Mouse (Mus musculus) forebrain, postnatal 0 days (tissue): ENCODE data around the gene Adnp. TPM values are rescaled to one million over a fixed set of nuclear protein-coding genes. Genes with fewer than 3 reads are reported as not detected.

Source experiments
- ATAC-seq: fragments of 200-750 bp; cut with Nextera tagmentation; 2 replicates; pipeline ENCODE4 v1.8.0; 2017; ENCODE audit warnings: mild to moderate bottlenecking, moderate library complexity
- DNase-seq: peaks from one replicate; pipeline ENCODE4 v3.0.0-alpha.2; 2015
- H3K27ac ChIP-seq: fragments of 300-500 bp; sonication (generic); 2 replicates; pipeline ENCODE4 v1.5.1; 2014; ENCODE audit warnings: low read depth, mild to moderate bottlenecking, antibody characterized with exemption, low read length, moderate library complexity, mixed read lengths
- H3K27me3 ChIP-seq: fragments of 300-500 bp; sonication (generic); 2 replicates; pipeline ENCODE4 v1.6.1; 2014; ENCODE audit warnings: mild to moderate bottlenecking, low read length, mixed read lengths; ENCODE audit not compliant: insufficient read depth
- H3K36me3 ChIP-seq: fragments of 300-500 bp; sonication (generic); 2 replicates; pipeline ENCODE4 v1.6.1; 2014; ENCODE audit warnings: mild to moderate bottlenecking, moderate library complexity; ENCODE audit not compliant: insufficient read depth
- H3K4me1 ChIP-seq: fragments of 300-500 bp; sonication (generic); 2 replicates; pipeline ENCODE4 v1.6.1; 2014; ENCODE audit warnings: antibody characterized with exemption; ENCODE audit not compliant: insufficient read depth
- H3K4me2 ChIP-seq: fragments of 300-500 bp; sonication (generic); 2 replicates; pipeline ENCODE4 v1.6.1; 2014; ENCODE audit warnings: low read depth, mild to moderate bottlenecking, moderate library complexity
- H3K4me3 ChIP-seq: fragments of 300-500 bp; sonication (generic); 2 replicates; pipeline ENCODE4 v1.5.1; 2014; ENCODE audit warnings: low read depth, low read length, mixed read lengths
- H3K9ac ChIP-seq: fragments of 300-500 bp; sonication (generic); 2 replicates; pipeline ENCODE4 v1.6.1; 2014; ENCODE audit warnings: mild to moderate bottlenecking
- H3K9me3 ChIP-seq: fragments of 300-500 bp; sonication (generic); 2 replicates; pipeline ENCODE4 v1.6.1; 2016; ENCODE audit warnings: low read length
- CTCF ChIP-seq: sonication (generic); IDR thresholded peaks from 2 replicates; pipeline ENCODE4 v1.5.1; 2016; ENCODE audit warnings: antibody characterized with exemption, control low read depth, low read depth
- WGBS: fragments of 180-500 bp; shearing (Covaris S2); extraction: QIAGEN DNeasy Blood & Tissue Kit; methylation state at CpG from one replicate; pipeline ENCODE4 v1.1.7; 2014; 5-methylcytosine and 5-hydroxymethylcytosine counted together
- polyA plus RNA-seq: library from polyadenylated mRNA; unstranded; fragments of >200 nt; fragmentation: Nextera tagmentation; extraction: Ambion mirVana; gene quantifications from 2 replicates; pipeline ENCODE4 v1.2.1, GENCODE M21; 2015
- total RNA-seq: library from RNA; depleted of rRNA; stranded (reverse); fragments of >200 nt; gene quantifications from 2 replicates; pipeline ENCODE4 v1.2.3, GENCODE M21; 2014

Adnp gene
- total and polyA plus RNA-seq, 2 experiments from 2014 or later = 15.4 to 41.8 TPM

GRCm38 (mm10) chr2:168230773-168231470 is 24.0 kb upstream of the Adnp start:
- peak overlapping the region; percentile 96 for H3K4me2 ChIP-seq
- H3K4me3 ChIP-seq = peak overlapping the region; percentile 72
- H3K4me1 ChIP-seq = peaks cover 12% of the 10 kb centered on the region
- H3K36me3 ChIP-seq = no peaks in the 10 kb centered on the region; the same call in 1 of the 2 replicates
- peak overlapping the region; percentile 96 for H3K27ac ChIP-seq
- ATAC-seq = peak; percentile 62
- no peak for DNase-seq
- 5% methylated on average over 83 of the region's 105 CpGs for WGBS
- H3K9ac ChIP-seq = peak overlapping the region; percentile 85
- TF ChIP-seq CTCF = no peak; the same call in 1 of the 2 replicates
- H3K9me3 ChIP-seq = no peaks in the 10 kb centered on the region
- no peaks in the 10 kb centered on the region for H3K27me3 ChIP-seq

GRCm38 (mm10) chr2:168230026-168230728 is 23.3 kb upstream of the Adnp start, which contains the start of the genes Gm20716, Dpm1 and Mocs3:
Gene Gm20716, minus strand, starts transcription at chr2:168230364.
Gene Dpm1, minus strand, starts transcription at chr2:168230591.
Gene Mocs3, plus strand, starts transcription at chr2:168230622.
- peak; percentile 95 for DNase-seq
- TF ChIP-seq CTCF = no peak
- peak within 1 kb of the TSS; percentile 96 for H3K27ac ChIP-seq
- peak within 1 kb of the TSS; percentile 96 for H3K4me2 ChIP-seq
- no peaks in the 10 kb centered on the region for H3K9me3 ChIP-seq
- H3K4me3 ChIP-seq = peak within 1 kb of the TSS; percentile 72
- under 1% methylated on average over 71 of the region's 73 CpGs for whole genome bisulfite sequencing
- peak within 1 kb of the TSS; percentile 85 for H3K9ac ChIP-seq
- H3K27me3 ChIP-seq = no peaks in the 10 kb centered on the region
- ATAC-seq = peak; percentile 93
- H3K4me1 ChIP-seq = peaks cover 12% of the 10 kb centered on the region
- H3K36me3 ChIP-seq = peaks cover 4% of the 10 kb centered on the region

- peak overlapping the region; percentile 96; the same call in 1 of the 2 replicates for H3K27ac ChIP-seq
- DNase-seq = no peak
- no peak; the same call in 1 of the 2 replicates for ATAC-seq
These were observed 22.5 kb upstream of the Adnp start for GRCm38 (mm10) chr2:168229116-168230025.

GRCm38 (mm10) chr2:168223326-168223725 is 16.4 kb upstream of the Adnp start:
- peaks cover 59% of the 10 kb centered on the region for H3K36me3 ChIP-seq

More at GRCm38 (mm10) chr2:168229116-168230025, 22.5 kb upstream of the Adnp start:
- no peaks in the 10 kb centered on the region for H3K27me3 ChIP-seq
- H3K9me3 ChIP-seq = no peaks in the 10 kb centered on the region
- H3K4me2 ChIP-seq = peak overlapping the region; percentile 96
- TF ChIP-seq CTCF = no peak
- H3K4me1 ChIP-seq = peaks cover 12% of the 10 kb centered on the region
- peak overlapping the region; percentile 85 for H3K9ac ChIP-seq
- H3K36me3 ChIP-seq = peaks cover 12% of the 10 kb centered on the region
- H3K4me3 ChIP-seq = peak overlapping the region; percentile 72
- 20% methylated on average over 41 of the region's 41 CpGs for WGBS

GRCm38 (mm10) chr2:168213788-168214397 is 7.0 kb upstream of the Adnp start:
- H3K4me2 ChIP-seq = no peak overlapping the region
- H3K9ac ChIP-seq = no peak overlapping the region
- ATAC-seq (no peak), DNase-seq (no peak)
- H3K36me3 ChIP-seq = peaks cover 75% of the 10 kb centered on the region
- H3K27me3 ChIP-seq = no peaks in the 10 kb centered on the region
- H3K4me3 ChIP-seq = no peak overlapping the region
- TF ChIP-seq CTCF = peak; percentile 33
- WGBS = 45% methylated on average over 5 of the region's 5 CpGs
- no peaks in the 10 kb centered on the region for H3K9me3 ChIP-seq
- H3K4me1 ChIP-seq = no peaks in the 10 kb centered on the region
- no peak overlapping the region for H3K27ac ChIP-seq

More at GRCm38 (mm10) chr2:168223326-168223725, 16.4 kb upstream of the Adnp start:
- Histone ChIP-seq H3K4me1 (no peaks in the 10 kb centered on the region), H3K4me3 (no peak overlapping the region), H3K27ac (no peak overlapping the region), H3K9me3 (no peaks in the 10 kb centered on the region), H3K4me2 (no peak overlapping the region), H3K9ac (no peak overlapping the region), H3K27me3 (no peaks in the 10 kb centered on the region)
- ATAC-seq = no peak
- DNase-seq = no peak
- 88% methylated on average over 6 of the region's 6 CpGs for WGBS
- no peak for TF ChIP-seq CTCF

GRCm38 (mm10) chr2:168207883-168208282 is 971 bp upstream of the Adnp start:
- Histone ChIP-seq H3K27ac (peak overlapping the region; percentile 99), H3K9me3 (no peaks in the 10 kb centered on the region), H3K27me3 (no peaks in the 10 kb centered on the region), H3K4me2 (no peak overlapping the region), H3K4me1 (peaks cover 9% of the 10 kb centered on the region), H3K4me3 (no peak overlapping the region; the same call in 1 of the 2 replicates), H3K9ac (no peak overlapping the region), H3K36me3 (peaks cover 34% of the 10 kb centered on the region)
- no peak for DNase-seq
- no peak for TF ChIP-seq CTCF
- WGBS = 98% methylated on average over 3 of the region's 3 CpGs
- no peak for ATAC-seq
